Mouse (Mus musculus) lung, embryonic 14.5 days (tissue): Measurements from ENCODE around the gene Efnb2. TPM values are rescaled to one million over a fixed set of nuclear protein-coding genes. Genes with fewer than 3 reads are reported as not detected.

ENCODE experiments used
- ATAC-seq: fragments of 200-750 bp; cut with Nextera tagmentation; 2 replicates; pipeline ENCODE4 v1.8.0; 2017; ENCODE audit warnings: mild to moderate bottlenecking, moderate TSS enrichment, moderate library complexity; ENCODE audit not compliant: insufficient read depth
- DNase-seq: peaks from one replicate; pipeline ENCODE4 v3.0.0-alpha.2; 2015
- H3K27ac ChIP-seq: fragments of 300-500 bp; sonication (generic); 2 replicates; pipeline ENCODE4 v1.5.1; 2014; ENCODE audit warnings: low read depth, mild to moderate bottlenecking, moderate library complexity
- H3K27me3 ChIP-seq: fragments of 300-500 bp; sonication (generic); 2 replicates; pipeline ENCODE4 v1.6.1; 2014; ENCODE audit warnings: low read length, control low read depth; ENCODE audit not compliant: insufficient read depth
- H3K36me3 ChIP-seq: fragments of 300-500 bp; sonication (generic); 2 replicates; pipeline ENCODE4 v1.6.1; 2014; ENCODE audit warnings: control low read depth; ENCODE audit not compliant: insufficient read depth
- H3K4me1 ChIP-seq: fragments of 300-500 bp; sonication (generic); 2 replicates; pipeline ENCODE4 v1.6.1; 2014; ENCODE audit warnings: antibody characterized with exemption, control low read depth; ENCODE audit not compliant: insufficient read depth
- H3K4me2 ChIP-seq: fragments of 300-500 bp; sonication (generic); 2 replicates; pipeline ENCODE4 v1.6.1; 2014; ENCODE audit warnings: mild to moderate bottlenecking
- H3K4me3 ChIP-seq: fragments of 300-500 bp; sonication (generic); 2 replicates; pipeline ENCODE4 v1.5.1; 2014; ENCODE audit warnings: low read depth, low read length
- H3K9ac ChIP-seq: fragments of 300-500 bp; sonication (generic); 2 replicates; pipeline ENCODE4 v1.6.1; 2014
- H3K9me3 ChIP-seq: fragments of 300-500 bp; sonication (generic); 2 replicates; pipeline ENCODE4 v1.6.1; 2016; ENCODE audit warnings: low read depth, low read length, control low read depth
- CTCF ChIP-seq: IDR thresholded peaks from 2 replicates; pipeline ENCODE4 v1.5.1; 2016; ENCODE audit warnings: antibody characterized with exemption, low read depth
- WGBS: fragments of 180-500 bp; shearing (Covaris S2); extraction: QIAGEN DNeasy Blood & Tissue Kit; methylation state at CpG from one replicate; pipeline ENCODE4 v1.1.7; 2014; 5-methylcytosine and 5-hydroxymethylcytosine counted together
- polyA plus RNA-seq: library from polyadenylated mRNA; unstranded; fragments of >200 nt; fragmentation: Nextera tagmentation; extraction: Ambion mirVana; gene quantifications from 2 replicates; pipeline ENCODE4 v1.2.1, GENCODE M21; 2014

Efnb2 gene
- polyA plus RNA-seq, 1 experiment from 2014 or later: 38.4 TPM

DNA sequence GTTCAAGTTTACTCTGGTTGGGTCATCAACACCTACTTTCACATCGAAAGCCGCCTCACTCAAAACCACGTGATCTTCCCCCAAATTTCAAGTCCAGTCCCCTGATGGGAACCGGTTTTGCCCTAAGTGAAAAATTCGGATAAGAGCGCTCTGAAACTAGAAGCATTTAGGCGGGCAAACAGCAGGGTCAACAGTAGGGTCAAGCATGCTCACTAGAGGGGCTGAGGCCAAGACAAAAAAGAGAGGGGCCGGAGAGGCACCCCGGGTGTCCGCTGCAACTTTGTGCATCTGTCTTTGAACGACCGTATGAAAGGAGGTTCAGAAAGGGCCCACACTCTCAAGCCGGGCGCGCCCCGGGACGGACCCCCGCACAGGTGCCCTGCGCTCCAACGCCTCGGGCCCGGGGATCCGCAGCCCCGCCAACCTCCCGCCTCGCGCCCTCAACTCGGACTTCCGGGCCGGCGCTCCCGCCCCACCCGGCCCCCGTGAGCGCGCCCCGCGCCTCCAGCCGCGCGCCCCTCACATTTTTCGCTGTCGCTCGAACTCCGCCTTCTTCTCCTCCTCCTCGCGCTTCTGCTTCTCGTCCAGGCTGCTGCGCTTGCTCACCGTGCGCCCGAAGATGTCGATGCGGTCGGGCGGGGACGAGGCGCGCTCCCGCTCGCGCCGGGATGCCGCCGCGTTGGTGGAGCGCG, 28.6 kb upstream of the Efnb2 start:
- WGBS: 0% methylated on average over 54 of the region's 68 CpGs
- H3K4me3 ChIP-seq: peak overlapping the region; percentile 94
- peak overlapping the region; percentile 96 for H3K27ac ChIP-seq
- H3K4me2 ChIP-seq: peak overlapping the region; percentile 88
- peaks cover 28% of the 10 kb centered on the region for H3K4me1 ChIP-seq
- ATAC-seq (peak; percentile 68), DNase-seq (peak; percentile 79)
- 0 out of 2 replicates have a peak, but pooled peaks cover 5% of the 10 kb centered on the region for H3K36me3 ChIP-seq
- no peaks in the 10 kb centered on the region for H3K9me3 ChIP-seq
- peak overlapping the region; percentile 99 for H3K9ac ChIP-seq
- no peaks in the 10 kb centered on the region for H3K27me3 ChIP-seq
- TF ChIP-seq CTCF: no peak

DNA sequence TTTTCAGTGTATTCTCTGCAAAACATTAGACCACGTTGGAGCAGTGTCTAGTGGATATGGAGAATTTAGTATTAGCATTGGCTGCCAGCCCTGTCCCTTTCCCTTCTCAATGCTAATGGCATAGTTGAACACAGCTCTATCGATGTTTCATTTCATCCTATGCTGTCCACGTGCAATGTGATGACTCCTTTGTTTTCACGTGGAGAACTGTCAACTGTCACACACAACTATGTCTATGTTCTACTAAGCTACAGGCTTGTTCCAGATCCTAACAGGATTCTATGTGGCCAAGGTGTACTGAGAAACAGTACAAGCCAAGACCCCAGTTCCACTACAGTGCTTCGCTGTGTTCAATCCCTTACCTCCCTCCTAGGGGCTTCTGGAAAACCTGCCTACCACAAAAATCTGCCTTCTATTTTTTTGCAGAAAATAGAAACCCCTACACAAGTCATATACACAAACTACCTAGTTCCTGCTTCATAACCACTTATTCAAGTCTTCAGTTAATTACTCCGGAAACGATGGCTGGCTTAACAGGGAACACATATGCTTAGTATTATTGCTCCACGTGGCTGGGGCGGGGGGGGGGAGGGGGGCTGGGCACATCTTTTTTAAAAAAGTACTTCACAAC, 27.9 kb upstream of the Efnb2 start:
- no peaks in the 10 kb centered on the region for H3K9me3 ChIP-seq
- H3K4me1 ChIP-seq: peaks cover 28% of the 10 kb centered on the region
- TF ChIP-seq CTCF: no peak
- WGBS: 5% methylated on average over 9 of the region's 9 CpGs
- DNase-seq (no peak), ATAC-seq (no peak)
- H3K9ac ChIP-seq: peak overlapping the region; percentile 99
- H3K27me3 ChIP-seq: no peaks in the 10 kb centered on the region
- 0 out of 2 replicates have a peak, but pooled peaks cover 5% of the 10 kb centered on the region for H3K36me3 ChIP-seq
- peak overlapping the region; percentile 88 for H3K4me2 ChIP-seq
- peak overlapping the region; percentile 94 for H3K4me3 ChIP-seq
- H3K27ac ChIP-seq: no peak overlapping the region

GRCm38 (mm10) chr8:8685517-8685916, 24.5 kb upstream of the Efnb2 start:
- 64% methylated on average over 2 of the region's 2 CpGs for WGBS
- Histone ChIP-seq H3K4me2 (no peak overlapping the region), H3K9ac (no peak overlapping the region), H3K27me3 (no peaks in the 10 kb centered on the region), H3K27ac (no peak overlapping the region), H3K4me3 (no peak overlapping the region), H3K9me3 (no peaks in the 10 kb centered on the region), H3K4me1 (peaks cover 28% of the 10 kb centered on the region), H3K36me3 (peaks cover 36% of the 10 kb centered on the region)
- TF ChIP-seq CTCF: no peak
- no peak for ATAC-seq
- no peak for DNase-seq

DNA sequence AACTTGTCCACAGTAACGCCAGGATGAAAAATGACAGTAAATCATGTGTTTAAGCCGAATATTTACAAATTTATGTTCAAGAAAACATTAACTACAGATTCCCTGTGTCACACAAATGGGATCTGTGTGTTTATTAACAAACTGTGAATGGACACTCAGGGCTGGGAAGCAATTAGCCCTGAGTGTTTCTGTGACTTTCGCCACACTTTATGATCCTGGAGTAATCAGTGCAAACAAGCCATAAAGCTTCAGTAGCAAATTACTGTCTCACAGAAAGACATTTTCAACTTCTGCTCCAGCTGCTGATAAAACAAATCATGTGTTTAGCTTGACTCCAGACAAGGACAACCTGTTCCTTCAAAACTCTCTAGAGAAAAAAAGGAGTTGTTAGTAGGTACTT, 21.7 kb upstream of the Efnb2 start:
- H3K9ac ChIP-seq: no peak overlapping the region
- H3K27ac ChIP-seq: no peak overlapping the region
- no peak for TF ChIP-seq CTCF
- no peaks in the 10 kb centered on the region for H3K27me3 ChIP-seq
- peaks cover 60% of the 10 kb centered on the region for H3K36me3 ChIP-seq
- H3K4me3 ChIP-seq: no peak overlapping the region
- peaks cover 19% of the 10 kb centered on the region; the same call in 1 of the 2 replicates for H3K4me1 ChIP-seq
- no peak overlapping the region for H3K4me2 ChIP-seq
- ATAC-seq (no peak), DNase-seq (no peak)
- H3K9me3 ChIP-seq: no peaks in the 10 kb centered on the region
- 71% methylated on average over 3 of the region's 3 CpGs for WGBS

- Histone ChIP-seq H3K27me3 (no peaks in the 10 kb centered on the region), H3K4me3 (no peak overlapping the region), H3K4me1 (no peaks in the 10 kb centered on the region), H3K9me3 (no peaks in the 10 kb centered on the region), H3K36me3 (peaks cover 89% of the 10 kb centered on the region), H3K9ac (no peak overlapping the region), H3K27ac (no peak overlapping the region), H3K4me2 (no peak overlapping the region)
- WGBS: 88% methylated on average over 3 of the region's 3 CpGs
- no peak for DNase-seq
- peak; percentile 16; the same call in 1 of the 2 replicates for TF ChIP-seq CTCF
- ATAC-seq: no peak
Measured at GRCm38 (mm10) chr8:8678236-8678635, 17.2 kb upstream of the Efnb2 start.

- no peaks in the 10 kb centered on the region for H3K4me1 ChIP-seq
- no peak overlapping the region for H3K9ac ChIP-seq
- H3K4me2 ChIP-seq: no peak overlapping the region
- no peaks in the 10 kb centered on the region for H3K27me3 ChIP-seq
- no peak overlapping the region for H3K4me3 ChIP-seq
- peaks cover 85% of the 10 kb centered on the region for H3K36me3 ChIP-seq
- ATAC-seq: no peak
- no peak overlapping the region for H3K27ac ChIP-seq
- 80% methylated on average over 5 of the region's 5 CpGs for WGBS
- no peak for DNase-seq
- no peak for TF ChIP-seq CTCF
- no peaks in the 10 kb centered on the region for H3K9me3 ChIP-seq
Measured at GRCm38 (mm10) chr8:8674864-8675263, 13.8 kb upstream of the Efnb2 start.

- under 1% methylated on average over 23 of the region's 23 CpGs for WGBS
Measured at GRCm38 (mm10) chr8:8661759-8662138, 707 bp upstream of the Efnb2 start.

More at GRCm38 (mm10) chr8:8661759-8662138, 707 bp upstream of the Efnb2 start:
- peak; percentile 98 for DNase-seq
- ATAC-seq: no peak; the same call in 1 of the 2 replicates
- Histone ChIP-seq H3K27ac (peak overlapping the region; percentile 80), H3K9me3 (no peaks in the 10 kb centered on the region), H3K4me2 (peak overlapping the region; percentile 87), H3K27me3 (no peaks in the 10 kb centered on the region), H3K4me3 (peak overlapping the region; percentile 87), H3K9ac (peak overlapping the region; percentile 48), H3K4me1 (0 out of 2 replicates have a peak, but pooled peaks cover 3% of the 10 kb centered on the region), H3K36me3 (peaks cover 23% of the 10 kb centered on the region)
- TF ChIP-seq CTCF: peak; percentile 87
